Mouse (Mus musculus): ENCODE data around the gene Dach1. TPM values are rescaled to one million over a fixed set of nuclear protein-coding genes. Genes with fewer than 3 reads are reported as not detected.

Dach1 gene
- total and polyA plus RNA-seq, 2 experiments from 2014 or later: 14.7 to 23.8 TPM

GRCm38 (mm10) chr14:98168039-98168907 lies 1.3 kb downstream of the Dach1 start:
- Histone ChIP-seq H3K9me3 (ENCODE audit: low read length) (no peaks in the 10 kb centered on the region), H3K9ac (replicated peaks; ENCODE audit: low read length) (peak overlapping the region; percentile 80), H3K36me3 (ENCODE audit: insufficient read depth, low read length) (no peaks in the 10 kb centered on the region), H3K4me3 (ENCODE audit: low read length) (peak overlapping the region; percentile 72), H3K4me2 (ENCODE audit: low read depth, low read length) (peak overlapping the region; percentile 69), H3K4me1 (ENCODE audit: insufficient read depth, low read length) (no peaks in the 10 kb centered on the region), H3K27me3 (ENCODE audit: insufficient read depth, low read length) (no peaks in the 10 kb centered on the region), H3K27ac (peak overlapping the region; percentile 91)
- TF ChIP-seq CTCF (IDR thresholded peaks at IDR 0.05; ENCODE audit: low read depth): no peak
- under 1% methylated on average over 47 of the region's 48 CpGs for WGBS
- peak; percentile 54 for ATAC-seq
- DNase-seq (ENCODE audit: low spot score): peak; percentile 64

- Histone ChIP-seq H3K9ac (replicated peaks; ENCODE audit: low read length) (peak overlapping the region; percentile 80), H3K4me1 (ENCODE audit: insufficient read depth, low read length) (no peaks in the 10 kb centered on the region), H3K4me3 (ENCODE audit: low read length) (peak overlapping the region; percentile 72), H3K27ac (peak overlapping the region; percentile 91), H3K36me3 (ENCODE audit: insufficient read depth, low read length) (no peaks in the 10 kb centered on the region), H3K9me3 (ENCODE audit: low read length) (no peaks in the 10 kb centered on the region), H3K27me3 (ENCODE audit: insufficient read depth, low read length) (no peaks in the 10 kb centered on the region), H3K4me2 (ENCODE audit: low read depth, low read length) (peak overlapping the region; percentile 69)
- WGBS: under 1% methylated on average over 33 of the region's 33 CpGs
- ATAC-seq (0 out of 2 replicates have a peak, but pooled peaks have one; percentile 8), DNase-seq (ENCODE audit: low spot score) (peak; percentile 62)
- TF ChIP-seq CTCF (IDR thresholded peaks at IDR 0.05; ENCODE audit: low read depth): peak; percentile 29
Observed at GRCm38 (mm10) chr14:98167186-98168038, 2.2 kb downstream of the Dach1 start.

GRCm38 (mm10) chr14:98166318-98166976 lies 3.1 kb downstream of the Dach1 start:
- Histone ChIP-seq H3K4me3 (ENCODE audit: low read length) (peak overlapping the region; percentile 72), H3K36me3 (ENCODE audit: insufficient read depth, low read length) (no peaks in the 10 kb centered on the region), H3K9ac (replicated peaks; ENCODE audit: low read length) (peak overlapping the region; percentile 80; the same call in 1 of the 2 replicates), H3K9me3 (ENCODE audit: low read length) (no peaks in the 10 kb centered on the region), H3K27me3 (ENCODE audit: insufficient read depth, low read length) (no peaks in the 10 kb centered on the region), H3K4me1 (ENCODE audit: insufficient read depth, low read length) (no peaks in the 10 kb centered on the region), H3K4me2 (ENCODE audit: low read depth, low read length) (peak overlapping the region; percentile 69), H3K27ac (peak overlapping the region; percentile 91; the same call in 1 of the 2 replicates)
- 21% methylated on average over 10 of the region's 10 CpGs for WGBS
- no peak for TF ChIP-seq CTCF (IDR thresholded peaks at IDR 0.05; ENCODE audit: low read depth)
- DNase-seq (ENCODE audit: low spot score) (peak; percentile 58), ATAC-seq (no peak)

- no peak for TF ChIP-seq CTCF (IDR thresholded peaks at IDR 0.05; ENCODE audit: low read depth)
- WGBS: 25% methylated on average over 7 of the region's 7 CpGs
- H3K9ac ChIP-seq (replicated peaks; ENCODE audit: low read length): no peak overlapping the region
- no peak overlapping the region for H3K4me3 ChIP-seq (ENCODE audit: low read length)
- ATAC-seq (no peak), DNase-seq (ENCODE audit: low spot score) (peak; percentile 54)
- no peaks in the 10 kb centered on the region for H3K9me3 ChIP-seq (ENCODE audit: low read length)
- H3K27me3 ChIP-seq (ENCODE audit: insufficient read depth, low read length): no peaks in the 10 kb centered on the region
- H3K36me3 ChIP-seq (ENCODE audit: insufficient read depth, low read length): no peaks in the 10 kb centered on the region
- H3K27ac ChIP-seq: no peak overlapping the region
- H3K4me1 ChIP-seq (ENCODE audit: insufficient read depth, low read length): peaks cover 3% of the 10 kb centered on the region; the same call in 1 of the 2 replicates
- H3K4me2 ChIP-seq (ENCODE audit: low read depth, low read length): peak overlapping the region; percentile 37; the same call in 1 of the 2 replicates
Observed at GRCm38 (mm10) chr14:98156753-98157152, 12.8 kb downstream of the Dach1 start.

GRCm38 (mm10) chr14:98155725-98156392 lies 13.7 kb downstream of the Dach1 start:
- Histone ChIP-seq H3K36me3 (ENCODE audit: insufficient read depth, low read length) (no peaks in the 10 kb centered on the region), H3K27me3 (ENCODE audit: insufficient read depth, low read length) (no peaks in the 10 kb centered on the region), H3K9ac (replicated peaks; ENCODE audit: low read length) (no peak overlapping the region), H3K4me3 (ENCODE audit: low read length) (no peak overlapping the region), H3K27ac (no peak overlapping the region), H3K9me3 (ENCODE audit: low read length) (no peaks in the 10 kb centered on the region), H3K4me2 (ENCODE audit: low read depth, low read length) (peak overlapping the region; percentile 37), H3K4me1 (ENCODE audit: insufficient read depth, low read length) (peaks cover 3% of the 10 kb centered on the region; the same call in 1 of the 2 replicates)
- TF ChIP-seq CTCF (IDR thresholded peaks at IDR 0.05; ENCODE audit: low read depth): no peak
- WGBS: 31% methylated on average over 7 of the region's 7 CpGs
- peak; percentile 27; the same call in 1 of the 2 replicates for ATAC-seq
- no peak for DNase-seq (ENCODE audit: low spot score)
